Mouse (Mus musculus) urinary bladder, adult 18-20 months (tissue): ENCODE results near the gene Tbc1d22a.

ENCODE experiments used
- DNase-seq, 2 experiments: peaks; one replicate each; pipeline ENCODE4 v3.0.0; 2022; ENCODE audit warnings: low spot score in 2 of 2, mixed read lengths in 2 of 2

Tbc1d22a gene

GRCm38 (mm10) chr15:86277428-86277827, 63.2 kb downstream of the Tbc1d22a start:
- DNase-seq = no peak

- no peak for DNase-seq
Observed at GRCm38 (mm10) chr15:86279059-86279974, 65.1 kb downstream of the Tbc1d22a start.

GRCm38 (mm10) chr15:86280137-86280536, 65.9 kb downstream of the Tbc1d22a start:
- no peak for DNase-seq

GRCm38 (mm10) chr15:86283238-86283637, 69.0 kb downstream of the Tbc1d22a start:
- DNase-seq = no peak

- no peak for DNase-seq
Observed at GRCm38 (mm10) chr15:86285296-86285695, 71.0 kb downstream of the Tbc1d22a start.

GRCm38 (mm10) chr15:86290074-86290473, 75.8 kb downstream of the Tbc1d22a start:
- DNase-seq = no peak

- no peak for DNase-seq
Observed at GRCm38 (mm10) chr15:86292288-86292687, 78.0 kb downstream of the Tbc1d22a start.

- no peak for DNase-seq
Observed at GRCm38 (mm10) chr15:86294426-86294825, 80.2 kb downstream of the Tbc1d22a start.

- no peak for DNase-seq
Observed at GRCm38 (mm10) chr15:86295722-86296288, 81.5 kb downstream of the Tbc1d22a start.

- no peak for DNase-seq
Observed at GRCm38 (mm10) chr15:86297281-86297680, 83.0 kb downstream of the Tbc1d22a start.

GRCm38 (mm10) chr15:86303876-86304275, 89.6 kb downstream of the Tbc1d22a start:
- DNase-seq = no peak

GRCm38 (mm10) chr15:86304861-86305260, 90.6 kb downstream of the Tbc1d22a start:
- no peak for DNase-seq

GRCm38 (mm10) chr15:86305290-86305689, 91.0 kb downstream of the Tbc1d22a start:
- no peak for DNase-seq

- DNase-seq = no peak
Observed at GRCm38 (mm10) chr15:86309213-86309829, 95.1 kb downstream of the Tbc1d22a start.

- no peak for DNase-seq
Observed at GRCm38 (mm10) chr15:86320803-86321510, 106.7 kb downstream of the Tbc1d22a start.

GRCm38 (mm10) chr15:86326341-86326740, 112.1 kb downstream of the Tbc1d22a start:
- DNase-seq = no peak

GRCm38 (mm10) chr15:86329911-86330310, 115.7 kb downstream of the Tbc1d22a start:
- no peak for DNase-seq

GRCm38 (mm10) chr15:86330454-86330853, 116.2 kb downstream of the Tbc1d22a start:
- no peak for DNase-seq

- DNase-seq = no peak
Observed at GRCm38 (mm10) chr15:86331501-86332245, 117.4 kb downstream of the Tbc1d22a start.

GRCm38 (mm10) chr15:86333176-86333575, 118.9 kb downstream of the Tbc1d22a start:
- no peak for DNase-seq

- DNase-seq = no peak
Observed at GRCm38 (mm10) chr15:86333606-86334005, 119.3 kb downstream of the Tbc1d22a start.
